In the genomic region with DNA sequence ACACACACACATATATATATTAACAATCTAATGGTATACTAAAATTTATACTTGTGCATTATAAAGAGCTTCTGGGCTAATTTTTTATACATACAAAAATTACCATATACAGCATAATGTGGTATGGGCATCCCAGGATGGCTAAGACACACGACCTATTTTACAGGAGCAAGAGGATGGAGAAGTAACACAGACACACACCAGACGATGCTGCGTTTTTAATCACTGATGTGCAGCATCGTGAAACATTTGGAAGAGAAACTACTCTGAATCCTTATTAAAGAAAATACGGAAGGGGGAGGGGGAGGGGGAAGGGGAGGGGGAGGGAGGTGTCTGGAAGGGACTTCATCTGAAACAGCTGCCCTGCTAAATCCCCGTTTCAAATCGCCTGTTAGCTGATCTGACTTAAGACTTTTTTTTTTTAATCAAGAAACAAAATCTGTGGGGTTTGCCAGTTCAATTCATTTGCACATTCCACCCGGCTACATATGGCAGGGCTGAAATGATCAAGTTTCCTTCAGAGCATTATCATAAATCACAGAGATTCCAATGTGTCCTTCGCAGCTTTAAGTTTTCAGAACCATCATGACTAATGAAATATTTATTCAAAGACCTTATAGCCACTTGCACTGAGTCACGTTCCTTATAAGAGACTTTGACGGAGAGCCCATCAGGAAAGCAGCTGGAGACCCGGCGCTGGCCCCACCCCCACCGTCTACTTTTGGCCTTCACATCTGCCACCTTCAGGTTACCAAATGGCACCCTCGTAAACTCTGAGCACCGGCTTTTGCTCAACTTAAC, we compare ENCODE assay signal across 9 mouse cellular contexts.
DNase-seq lines count a peak whose midpoint lies in the region; ATAC-seq lines count a peak whose summit lies in the region.
"Had no signal": no experiment of that assay in that cellular context is flagged by ENCODE, and none has a peak within 500 bp of the region (broad histone marks: within the 10 kb centered on the region; RNA-seq: fewer than 3 reads in every experiment).

No protein-coding gene starts in this region.

- H3K4me2 ChIP-seq in intestine, embryonic 16.5 days (ENCODE audit: low read depth, low read length): peak overlapping the region; percentile 25; the same call in 1 of the 2 replicates
- peak overlapping the region; percentile 26; the same call in 1 of the 2 replicates for H3K4me2 ChIP-seq in stomach, embryonic 14.5 days (replicated peaks; ENCODE audit: low read depth, low read length)

- WGBS in embryonic facial prominence, embryonic 10.5 days: 16% methylated on average over 16 of the region's 16 CpGs
- 15% methylated on average over 16 of the region's 16 CpGs for WGBS in intestine, embryonic 16.5 days
- WGBS in stomach, embryonic 14.5 days: 9% methylated on average over 16 of the region's 16 CpGs

- no peaks in the 10 kb centered on the region for H3K9me3 ChIP-seq in embryonic facial prominence, embryonic 10.5 days
- no peaks in the 10 kb centered on the region for H3K9me3 ChIP-seq in intestine, embryonic 16.5 days (ENCODE audit: control insufficient read depth, low read length)
- no peaks in the 10 kb centered on the region for H3K9me3 ChIP-seq in stomach, embryonic 14.5 days (ENCODE audit: control insufficient read depth, low read depth, low read length)

- DNase-seq in kidney, postnatal 4 days: peak; percentile 44 to 54
- DNase-seq in kidney, adult 18-20 months: no peak
- DNase-seq in embryonic facial prominence, embryonic 10.5 days (ENCODE audit: low spot score): peak; percentile 68
- DNase-seq in testis, postnatal 10 days (ENCODE audit: low spot score): no peak
- DNase-seq in ovary, postnatal 36 days (ENCODE audit: low spot score): no peak
- DNase-seq: adrenal gland, adult 8-10 months; kidney, adult 8-10 months had no signal

- H3K27me3 ChIP-seq in embryonic facial prominence, embryonic 10.5 days (replicated peaks; ENCODE audit: low read depth, poor library complexity, severe bottlenecking): no peaks in the 10 kb centered on the region
- H3K27me3 ChIP-seq in intestine, embryonic 16.5 days (replicated peaks; ENCODE audit: control insufficient read depth, insufficient read depth, low read length): no peaks in the 10 kb centered on the region
- no peaks in the 10 kb centered on the region for H3K27me3 ChIP-seq in stomach, embryonic 14.5 days (ENCODE audit: control insufficient read depth, insufficient read depth, low read length)

- H3K4me3 ChIP-seq in embryonic facial prominence, embryonic 10.5 days: peak overlapping the region; percentile 13; the same call in 1 of the 2 replicates
- no peak overlapping the region for H3K4me3 ChIP-seq in intestine, embryonic 16.5 days (ENCODE audit: low read length)
- H3K4me3 ChIP-seq in stomach, embryonic 14.5 days (ENCODE audit: low read depth, low read length): no peak overlapping the region

- ATAC-seq in intestine, embryonic 16.5 days: 0 out of 2 replicates have a peak, but pooled peaks have one; percentile 28
- ATAC-seq in stomach, embryonic 14.5 days (ENCODE audit: insufficient number of reproducible peaks, insufficient read depth, low FRiP score, low read depth): no peak

- no peak overlapping the region for H3K9ac ChIP-seq in intestine, embryonic 16.5 days (ENCODE audit: low read depth, low read length)
- no peak overlapping the region for H3K9ac ChIP-seq in stomach, embryonic 14.5 days (replicated peaks; ENCODE audit: low read depth, low read length)

- no peaks in the 10 kb centered on the region for H3K36me3 ChIP-seq in embryonic facial prominence, embryonic 10.5 days (replicated peaks)
- H3K36me3 ChIP-seq in intestine, embryonic 16.5 days (ENCODE audit: control insufficient read depth, insufficient read depth, low read length): no peaks in the 10 kb centered on the region
- H3K36me3 ChIP-seq in stomach, embryonic 14.5 days (ENCODE audit: control insufficient read depth, insufficient read depth, low read length): no peaks in the 10 kb centered on the region

- no peak overlapping the region for H3K27ac ChIP-seq in embryonic facial prominence, embryonic 10.5 days (replicated peaks)
- no peak overlapping the region for H3K27ac ChIP-seq in intestine, embryonic 16.5 days (ENCODE audit: low read length)
- no peak overlapping the region for H3K27ac ChIP-seq in stomach, embryonic 14.5 days (ENCODE audit: low read length)

- H3K4me1 ChIP-seq in embryonic facial prominence, embryonic 10.5 days: peaks cover 21% of the 10 kb centered on the region
- peaks cover 15% of the 10 kb centered on the region for H3K4me1 ChIP-seq in intestine, embryonic 16.5 days (ENCODE audit: control insufficient read depth, insufficient read depth, low read length)
- peaks cover 6% of the 10 kb centered on the region for H3K4me1 ChIP-seq in stomach, embryonic 14.5 days (ENCODE audit: control insufficient read depth, insufficient read depth, low read length)

Comparison
In these comparisons a context has a peak if more than half of its experiments do, and no peak if none do; other contexts are left out.
1. DNase-seq: peak in kidney, postnatal 4 days (2 of 2) and embryonic facial prominence, embryonic 10.5 days (single experiment); none in kidney, adult 18-20 months (single experiment), testis, postnatal 10 days (single experiment) and ovary, postnatal 36 days (single experiment).